Mouse (Mus musculus): Measurements from ENCODE around the gene Enthd1. TPM values are rescaled to one million over a fixed set of nuclear protein-coding genes. Genes with fewer than 3 reads are reported as not detected.
"Not testable (repeated sequence)": the region's sequence is repeated elsewhere in the genome, so short reads cannot be mapped to it uniquely, and the experiment has no call there.

Gene Enthd1
- total and polyA plus RNA-seq, 3 experiments, result not detected

- DNase-seq, result no peak
- Histone ChIP-seq H3K4me3 (no peak overlapping the region), H3K27me3 (ENCODE audit: control insufficient read depth, insufficient read depth, low read length) (no peaks in the 10 kb centered on the region; the same call in 1 of the 2 replicates), H3K36me3 (ENCODE audit: control insufficient read depth, insufficient read depth, low read length) (no peaks in the 10 kb centered on the region), H3K9ac (ENCODE audit: low read depth, low read length) (no peak overlapping the region), H3K4me1 (ENCODE audit: control insufficient read depth, insufficient read depth, low read length) (no peaks in the 10 kb centered on the region), H3K27ac (no peak overlapping the region), H3K79me2 (replicated peaks; ENCODE audit: control insufficient read depth, insufficient read depth, low read length) (no peaks in the 10 kb centered on the region)
- whole genome bisulfite sequencing, result 77% methylated on average over 6 of the region's 6 CpGs
- intact Hi-C loops (cut with DNase I), result no loop called here
- TF ChIP-seq EP300 (IDR thresholded peaks at IDR 0.05; ENCODE audit: insufficient read depth, low read depth, low read length) (no peak), CTCF (IDR thresholded peaks at IDR 0.05) (no peak), POLR2A (IDR thresholded peaks at IDR 0.05; ENCODE audit: insufficient read depth, low read depth, low read length) (no peak)
These were observed 27.8 kb upstream of the Enthd1 start for GRCm38 (mm10) chr15:80592737-80593136.

GRCm38 (mm10) chr15:80590641-80591040, 25.7 kb upstream of the Enthd1 start:
- TF ChIP-seq EP300 (IDR thresholded peaks at IDR 0.05; ENCODE audit: insufficient read depth, low read depth, low read length), result no peak
- no peak overlapping the region for H3K9ac ChIP-seq (ENCODE audit: low read depth, low read length)
- 82% methylated on average over 5 of the region's 5 CpGs for WGBS
- no peaks in the 10 kb centered on the region for H3K36me3 ChIP-seq (ENCODE audit: control insufficient read depth, insufficient read depth, low read length)
- H3K79me2 ChIP-seq (replicated peaks; ENCODE audit: control insufficient read depth, insufficient read depth, low read length), result no peaks in the 10 kb centered on the region
- no peak for DNase-seq
- H3K4me1 ChIP-seq (ENCODE audit: control insufficient read depth, insufficient read depth, low read length), result no peaks in the 10 kb centered on the region
- no peak overlapping the region for H3K4me3 ChIP-seq
- no peak overlapping the region for H3K27ac ChIP-seq
- intact Hi-C loops (cut with DNase I), result no loop called here
- H3K27me3 ChIP-seq (ENCODE audit: control insufficient read depth, insufficient read depth, low read length), result no peaks in the 10 kb centered on the region; the same call in 1 of the 2 replicates

GRCm38 (mm10) chr15:80586296-80586695, 21.3 kb upstream of the Enthd1 start:
- Histone ChIP-seq H3K36me3 (ENCODE audit: control insufficient read depth, insufficient read depth, low read length) (no peaks in the 10 kb centered on the region), H3K4me1 (ENCODE audit: control insufficient read depth, insufficient read depth, low read length) (no peaks in the 10 kb centered on the region), H3K27me3 (ENCODE audit: control insufficient read depth, insufficient read depth, low read length) (no peaks in the 10 kb centered on the region; the same call in 1 of the 2 replicates), H3K9ac (ENCODE audit: low read depth, low read length) (no peak overlapping the region), H3K79me2 (replicated peaks; ENCODE audit: control insufficient read depth, insufficient read depth, low read length) (no peaks in the 10 kb centered on the region), H3K4me3 (no peak overlapping the region), H3K27ac (no peak overlapping the region)
- WGBS, result 44% methylated on average over 4 of the region's 4 CpGs
- DNase-seq, result no peak
- intact Hi-C loops (cut with DNase I), result no loop called here
- TF ChIP-seq POLR2A (IDR thresholded peaks at IDR 0.05; ENCODE audit: insufficient read depth, low read depth, low read length), result no peak
- no peak for TF ChIP-seq CTCF (IDR thresholded peaks at IDR 0.05)
- no peak for TF ChIP-seq EP300 (IDR thresholded peaks at IDR 0.05; ENCODE audit: insufficient read depth, low read depth, low read length)

- DNase-seq, result peak in 1 of 2 experiments; percentile 36
- Histone ChIP-seq H3K79me2 (replicated peaks; ENCODE audit: control insufficient read depth, insufficient read depth, low read length) (no peaks in the 10 kb centered on the region), H3K4me1 (ENCODE audit: control insufficient read depth, insufficient read depth, low read length) (no peaks in the 10 kb centered on the region), H3K27me3 (ENCODE audit: control insufficient read depth, insufficient read depth, low read length) (no peaks in the 10 kb centered on the region), H3K4me3 (no peak overlapping the region), H3K9ac (ENCODE audit: low read depth, low read length) (no peak overlapping the region), H3K36me3 (ENCODE audit: control insufficient read depth, insufficient read depth, low read length) (no peaks in the 10 kb centered on the region), H3K27ac (no peak overlapping the region)
- WGBS, result 47% methylated on average over 20 of the region's 20 CpGs
- TF ChIP-seq EP300 (IDR thresholded peaks at IDR 0.05; ENCODE audit: insufficient read depth, low read depth, low read length), result no peak
- no peak for TF ChIP-seq CTCF (IDR thresholded peaks at IDR 0.05)
- no peak for TF ChIP-seq POLR2A (IDR thresholded peaks at IDR 0.05; ENCODE audit: insufficient read depth, low read depth, low read length)
- intact Hi-C loops (cut with DNase I), result no loop called here
These were observed 17.9 kb upstream of the Enthd1 start for GRCm38 (mm10) chr15:80582581-80583495.

GRCm38 (mm10) chr15:80580585-80580984, 15.6 kb upstream of the Enthd1 start:
- H3K79me2 ChIP-seq (replicated peaks; ENCODE audit: control insufficient read depth, insufficient read depth, low read length); H3K4me1 ChIP-seq (ENCODE audit: control insufficient read depth, insufficient read depth, low read length); H3K9ac ChIP-seq (ENCODE audit: low read depth, low read length); H3K36me3 ChIP-seq (ENCODE audit: control insufficient read depth, insufficient read depth, low read length); H3K27ac ChIP-seq; intact Hi-C loops (cut with DNase I); H3K4me3 ChIP-seq; H3K27me3 ChIP-seq (ENCODE audit: control insufficient read depth, insufficient read depth, low read length); DNase-seq: not testable (repeated sequence)
- 76% methylated on average over 1 of the region's 1 CpGs for WGBS

- Histone ChIP-seq H3K9ac (ENCODE audit: low read depth, low read length) (no peak overlapping the region), H3K4me1 (ENCODE audit: control insufficient read depth, insufficient read depth, low read length) (no peaks in the 10 kb centered on the region), H3K27me3 (ENCODE audit: control insufficient read depth, insufficient read depth, low read length) (no peaks in the 10 kb centered on the region), H3K4me3 (no peak overlapping the region), H3K79me2 (replicated peaks; ENCODE audit: control insufficient read depth, insufficient read depth, low read length) (no peaks in the 10 kb centered on the region), H3K27ac (no peak overlapping the region), H3K36me3 (ENCODE audit: control insufficient read depth, insufficient read depth, low read length) (no peaks in the 10 kb centered on the region)
- WGBS, result 71% methylated on average over 3 of the region's 3 CpGs
- intact Hi-C loops (cut with DNase I), result no loop called here
- TF ChIP-seq CTCF (IDR thresholded peaks at IDR 0.05) (no peak), POLR2A (IDR thresholded peaks at IDR 0.05; ENCODE audit: insufficient read depth, low read depth, low read length) (no peak), EP300 (IDR thresholded peaks at IDR 0.05; ENCODE audit: insufficient read depth, low read depth, low read length) (no peak)
- no peak for DNase-seq
These were observed 14.2 kb upstream of the Enthd1 start for GRCm38 (mm10) chr15:80579121-80579520.
